Mouse (Mus musculus) c-Kit-positive CD71-positive TER-119-negative erythroid progenitor cells, embryonic 14.5 days (primary cell): Measurements from ENCODE around the gene Rprd1b.

Experiments used
- DNase-seq: peaks from one replicate; pipeline ENCODE4 v3.0.0-alpha.2; 2013; ENCODE audit warnings: low read depth

Rprd1b gene

DNA sequence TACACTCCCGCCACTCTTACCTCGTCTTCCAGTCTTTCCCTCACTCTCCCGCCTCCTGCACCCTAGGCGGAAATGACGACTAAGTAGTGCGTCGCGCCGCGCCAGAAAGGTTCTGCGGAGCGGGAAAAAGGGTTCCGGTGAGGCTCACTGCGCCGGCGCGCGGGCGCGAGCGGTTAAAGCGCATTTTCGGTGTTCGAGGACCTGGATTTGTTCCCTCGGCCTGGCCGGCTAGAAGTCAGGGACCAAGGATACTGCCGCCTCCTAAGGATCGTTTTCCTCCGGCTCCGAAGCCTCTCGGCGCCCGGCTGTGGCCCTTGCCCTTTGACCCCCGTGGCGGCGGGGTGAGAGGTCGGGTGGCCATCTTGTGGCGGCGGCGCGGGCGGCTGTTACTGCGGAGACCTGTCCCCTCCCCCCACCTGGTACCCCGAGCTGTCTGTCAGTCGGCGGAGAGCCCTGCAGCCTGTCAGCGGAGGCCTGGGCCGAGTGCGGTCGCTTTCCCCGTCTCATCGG, at the start of gene Rprd1b, which contains the start of gene Tti1:
TSS of gene Rprd1b (plus strand) at position 144 of the 510 bp plus-strand sequence.
TSS of gene Tti1 (minus strand) at position 80 of the 510 bp plus-strand sequence.
- peak; percentile 90 for DNase-seq

DNA sequence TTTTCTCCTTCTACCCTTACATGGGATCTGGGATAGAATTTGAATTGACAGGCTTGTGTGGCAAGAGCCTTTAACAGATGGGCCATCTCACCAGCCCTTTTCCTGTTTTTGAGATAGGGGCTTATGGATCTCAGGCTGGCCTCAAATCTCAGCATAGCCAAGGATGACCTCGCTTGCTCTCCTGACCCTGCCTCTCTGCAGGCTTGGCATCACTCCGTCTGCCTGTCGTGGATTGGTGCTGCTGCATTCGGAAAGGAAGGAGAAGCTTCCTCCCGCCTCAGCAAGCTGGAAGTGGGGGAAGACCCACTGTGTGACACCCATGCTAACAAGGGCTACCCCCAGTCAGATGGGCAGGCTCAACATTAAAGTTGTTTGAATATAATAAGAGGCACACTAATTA, 49.1 kb upstream of the Rprd1b start:
- DNase-seq, result no peak

DNA sequence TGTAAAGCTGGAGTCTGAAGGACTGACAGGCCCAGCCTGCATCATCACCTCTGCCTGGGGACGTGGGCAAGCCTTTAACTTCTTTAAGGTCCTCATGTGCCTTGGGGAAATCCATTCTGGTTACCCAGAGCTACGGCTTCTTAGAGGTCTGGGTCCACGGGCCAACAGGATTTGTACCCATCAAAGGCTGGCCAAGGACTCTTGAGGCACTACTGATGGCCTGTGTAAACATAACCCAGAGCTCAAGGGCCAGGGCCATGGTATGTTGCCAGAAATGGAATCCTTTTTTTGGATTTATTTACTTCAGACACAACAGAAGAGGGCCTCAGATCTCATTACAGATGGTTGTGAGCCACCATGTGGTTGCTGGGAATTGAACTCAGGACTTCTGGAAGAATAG, 45.6 kb upstream of the Rprd1b start:
- DNase-seq, result no peak

DNA sequence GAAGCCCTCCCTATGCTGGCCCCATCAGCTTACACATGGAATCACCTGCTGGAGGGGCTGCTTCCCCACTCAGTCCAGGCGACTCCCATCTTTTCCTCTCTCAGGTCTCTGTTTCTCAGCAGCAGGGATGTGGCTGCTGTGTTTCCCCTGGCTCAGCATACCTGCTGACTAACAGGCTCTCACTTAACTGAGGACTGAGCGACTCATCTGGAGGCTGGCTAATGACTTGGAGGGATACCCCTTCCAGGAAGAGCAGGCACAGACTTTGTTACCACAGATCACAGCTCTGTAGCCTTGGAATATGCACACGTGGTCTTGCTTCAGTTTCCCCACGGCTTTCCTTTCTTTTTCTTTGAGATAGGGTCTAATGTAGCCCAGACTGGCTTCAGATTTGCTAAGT, 45.0 kb upstream of the Rprd1b start:
- DNase-seq, result no peak

DNA sequence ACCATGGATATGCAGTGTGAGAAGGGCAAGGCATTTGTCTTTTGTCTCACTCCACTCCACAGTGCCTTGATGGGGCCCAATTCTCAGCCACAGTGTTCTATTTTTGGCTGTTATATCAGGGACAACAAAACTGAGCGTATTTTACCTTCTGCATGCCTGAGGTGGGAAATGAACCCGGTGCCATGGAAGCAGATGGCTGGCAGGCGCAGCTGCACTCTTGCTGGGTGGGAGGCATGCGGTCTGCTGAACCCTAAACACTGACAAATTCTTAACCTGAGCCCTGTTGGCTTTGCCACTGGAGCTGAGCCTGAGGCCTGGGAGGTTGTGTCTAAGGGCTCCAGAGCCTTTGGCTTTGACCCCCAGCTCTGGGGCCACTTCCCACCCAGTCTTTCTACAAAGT, 42.7 kb upstream of the Rprd1b start:
- DNase-seq, result no peak

DNA sequence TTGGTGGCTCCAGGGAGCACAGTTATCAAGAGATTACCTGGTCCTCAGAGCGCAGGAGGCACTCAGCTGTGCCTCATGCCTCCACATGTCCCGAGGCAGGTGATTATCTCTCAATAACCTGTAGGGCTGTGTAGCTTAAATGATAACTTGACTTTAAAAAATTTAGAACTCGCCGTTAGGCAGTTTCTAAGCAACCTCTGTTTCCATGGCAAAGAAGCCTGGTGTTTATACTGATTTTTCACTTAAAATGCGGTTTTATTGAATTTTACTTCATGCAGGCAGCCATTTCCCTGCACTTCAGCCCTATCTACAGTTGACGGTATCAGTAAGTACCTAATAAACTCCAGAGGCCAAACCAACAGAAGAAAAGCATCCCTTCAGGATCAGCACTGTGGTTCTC, 42.1 kb upstream of the Rprd1b start:
- no peak for DNase-seq

DNA sequence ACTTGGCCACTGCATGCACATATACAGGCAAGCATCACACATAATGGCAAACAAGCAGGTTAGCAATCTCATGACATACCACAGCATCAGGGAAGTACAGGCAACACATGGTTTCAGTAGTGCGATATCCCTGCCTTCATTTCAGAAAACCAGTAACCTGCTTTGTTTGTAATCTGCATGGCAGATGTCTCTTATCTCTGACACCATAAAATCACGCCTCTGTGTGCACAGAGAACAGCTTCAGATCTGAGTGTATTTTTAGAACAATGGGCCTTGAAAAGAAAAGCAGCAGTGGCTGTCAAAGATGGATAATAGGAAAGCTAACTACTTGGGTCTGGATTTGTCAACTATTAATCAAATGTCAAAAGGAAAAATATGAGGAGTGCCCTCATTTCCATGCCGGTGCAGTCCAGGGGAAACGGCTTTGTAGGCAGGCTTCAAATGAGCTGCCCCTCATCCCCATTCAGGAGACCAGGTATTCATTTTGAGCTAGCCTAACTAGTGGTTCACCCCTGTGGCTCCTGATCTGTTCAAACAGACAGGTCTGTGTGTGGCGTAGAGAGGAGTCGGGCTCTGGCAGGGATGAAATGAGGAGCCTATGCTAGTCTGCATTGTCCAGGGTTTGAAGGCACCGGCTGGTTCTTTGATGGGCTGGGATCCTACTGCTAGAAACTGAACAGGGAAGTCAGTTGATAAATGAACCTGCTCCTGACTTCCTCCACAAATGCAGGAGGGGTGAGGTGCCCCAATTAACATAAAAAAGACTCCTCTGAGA, 39.7 kb upstream of the Rprd1b start:
- DNase-seq, result no peak

DNA sequence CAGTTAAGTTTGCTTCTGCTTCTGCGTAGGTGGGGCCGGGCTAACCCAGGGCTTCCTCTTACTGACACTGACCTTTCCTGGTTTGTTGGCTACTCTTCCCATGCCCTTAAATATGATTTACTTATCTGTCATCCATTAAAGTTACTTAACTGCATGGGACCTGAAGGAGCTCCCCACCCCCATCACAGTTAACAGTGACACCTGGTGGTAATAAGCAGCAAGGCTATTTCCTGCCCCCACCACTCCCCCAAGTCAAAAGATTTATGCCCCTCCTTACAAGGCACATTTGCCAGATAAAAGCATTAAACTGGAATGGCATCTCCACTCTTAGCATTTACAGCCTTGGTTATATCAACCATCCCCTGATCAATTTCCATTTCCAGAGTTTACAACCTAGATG, 38.4 kb upstream of the Rprd1b start:
- DNase-seq, result no peak

DNA sequence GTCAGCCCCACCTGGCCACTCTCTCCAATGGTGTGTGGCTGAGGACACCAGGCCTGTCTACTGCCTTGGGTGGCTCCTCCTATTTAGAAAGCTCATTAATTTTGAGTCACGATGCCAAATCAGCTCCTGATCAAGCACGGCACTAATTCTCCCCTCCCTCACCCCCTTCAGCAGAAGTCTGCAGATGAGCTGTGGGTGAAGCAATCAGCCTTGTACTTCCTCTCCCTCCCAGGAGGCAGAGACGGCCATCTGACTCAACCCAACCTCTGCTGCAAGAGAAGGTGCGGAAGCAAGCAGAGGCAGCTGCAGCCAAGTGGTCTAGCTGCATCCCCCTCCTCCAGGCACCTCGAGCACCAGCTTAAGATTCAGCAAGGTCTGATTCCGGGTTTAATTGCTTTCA, 37.3 kb upstream of the Rprd1b start:
- no peak for DNase-seq

DNA sequence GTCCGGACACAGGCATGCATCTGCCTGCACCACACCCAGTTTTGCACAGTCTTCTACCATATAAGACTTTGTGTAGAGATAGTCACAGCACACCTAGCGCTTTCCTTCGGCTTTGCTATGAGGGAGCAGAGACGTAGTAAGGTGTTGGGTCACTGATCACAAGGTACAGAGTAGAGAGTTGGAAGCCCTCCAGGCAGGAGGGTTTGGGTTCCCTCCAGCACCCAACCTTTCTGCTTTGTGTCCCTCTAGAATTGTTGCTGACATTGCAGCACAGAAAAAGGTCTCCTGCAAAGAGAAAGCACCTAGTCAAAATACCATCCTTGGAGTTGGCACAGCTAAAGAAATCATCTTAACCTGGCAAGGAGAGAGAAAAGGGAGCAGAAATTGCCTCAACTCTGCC, 35.8 kb upstream of the Rprd1b start:
- DNase-seq, result no peak

DNA sequence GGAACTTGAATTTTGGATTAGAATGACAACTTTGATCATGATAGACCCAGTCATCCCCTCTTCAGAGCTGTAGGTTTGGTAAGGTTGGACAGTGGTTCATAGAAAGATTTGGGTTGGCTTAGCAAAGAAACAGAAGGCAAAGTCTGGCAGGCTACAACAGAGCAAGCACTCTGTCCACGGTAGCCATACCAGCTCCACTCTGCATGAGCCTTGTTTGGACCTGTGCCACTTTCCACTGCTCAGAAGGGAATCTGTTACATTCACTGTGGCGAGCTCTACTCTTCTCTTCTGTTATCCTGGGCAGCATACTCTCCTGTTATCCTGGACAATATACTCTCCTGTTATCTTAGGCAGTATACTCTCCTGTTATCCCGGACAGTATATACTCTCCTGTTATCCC, 29.5 kb upstream of the Rprd1b start:
- DNase-seq, result no peak

DNA sequence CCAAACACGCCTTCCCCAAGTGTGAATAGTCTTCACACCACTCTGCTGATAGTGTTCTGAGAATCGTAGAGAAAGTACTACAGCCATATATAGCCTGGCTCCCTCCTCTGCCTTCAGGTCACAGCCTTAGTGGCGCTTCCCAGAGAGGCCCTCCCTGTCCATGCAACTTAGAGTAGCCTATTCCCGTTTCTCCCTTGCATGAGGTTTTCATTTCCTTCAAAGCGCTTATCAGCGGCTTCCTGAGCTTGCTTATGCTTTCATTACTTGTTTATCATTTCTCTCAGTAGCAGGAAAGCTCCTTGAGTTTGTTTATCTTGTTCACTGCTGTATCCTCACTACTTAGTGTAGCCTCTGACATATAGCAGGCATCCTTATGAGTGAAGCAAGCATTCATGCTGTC, 23.7 kb upstream of the Rprd1b start:
- DNase-seq, result no peak

DNA sequence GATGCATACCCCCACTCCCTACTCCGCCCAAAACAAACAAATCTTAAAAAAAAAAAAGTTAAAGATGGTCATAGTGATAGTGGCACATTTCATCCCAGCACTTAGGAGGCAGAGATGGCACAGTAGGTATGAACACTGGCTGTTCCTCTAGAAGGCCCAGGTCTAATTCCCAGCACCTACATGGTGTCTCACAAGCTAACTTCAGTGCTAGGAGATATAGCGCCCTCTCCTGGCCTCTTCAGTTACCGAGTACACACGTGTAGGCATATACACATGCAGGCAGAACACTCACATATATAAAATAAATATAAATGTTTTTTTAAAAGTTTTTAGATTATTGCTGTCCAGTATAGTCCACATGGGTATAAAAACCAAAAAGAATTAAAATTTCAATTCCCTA, 22.7 kb upstream of the Rprd1b start:
- DNase-seq, result no peak

DNA sequence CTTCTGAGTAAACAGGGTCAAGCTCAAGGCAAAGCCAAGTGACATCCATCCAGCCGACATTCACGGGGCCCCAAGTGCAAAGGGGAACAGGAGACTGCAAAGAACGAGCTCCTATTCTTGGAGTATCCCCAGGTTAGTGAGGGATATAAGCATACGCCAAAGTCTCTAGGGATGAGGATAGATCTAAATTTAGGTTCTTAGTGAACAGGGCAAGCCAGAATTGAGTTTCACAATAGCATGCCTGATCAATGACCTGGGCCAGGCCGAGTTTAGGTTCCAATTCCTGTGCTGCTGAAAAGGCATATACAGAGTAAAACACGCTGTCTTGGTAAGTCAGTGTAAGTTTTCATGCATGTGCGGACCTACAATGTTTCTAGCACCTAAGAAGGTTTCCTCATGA, 18.9 kb upstream of the Rprd1b start:
- no peak for DNase-seq

DNA sequence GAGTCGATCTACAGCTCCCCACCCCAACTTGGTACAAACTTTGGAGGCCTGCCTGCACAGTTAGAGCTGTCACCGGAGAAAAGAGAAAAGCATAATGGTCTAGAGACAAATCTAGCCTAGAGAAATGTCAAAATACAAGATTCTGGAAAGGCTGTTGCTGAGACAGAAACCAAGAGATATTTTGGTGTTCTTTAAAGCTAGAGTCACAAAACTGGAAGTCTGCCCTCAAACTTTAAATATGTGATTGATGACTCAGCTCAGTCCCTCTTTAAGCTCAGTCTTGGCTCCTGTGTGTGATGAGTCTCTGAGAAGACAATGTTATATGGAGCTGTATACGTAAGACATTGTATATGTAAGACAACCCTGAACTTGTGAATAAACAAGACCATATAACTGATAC, 15.7 kb upstream of the Rprd1b start:
- no peak for DNase-seq

DNA sequence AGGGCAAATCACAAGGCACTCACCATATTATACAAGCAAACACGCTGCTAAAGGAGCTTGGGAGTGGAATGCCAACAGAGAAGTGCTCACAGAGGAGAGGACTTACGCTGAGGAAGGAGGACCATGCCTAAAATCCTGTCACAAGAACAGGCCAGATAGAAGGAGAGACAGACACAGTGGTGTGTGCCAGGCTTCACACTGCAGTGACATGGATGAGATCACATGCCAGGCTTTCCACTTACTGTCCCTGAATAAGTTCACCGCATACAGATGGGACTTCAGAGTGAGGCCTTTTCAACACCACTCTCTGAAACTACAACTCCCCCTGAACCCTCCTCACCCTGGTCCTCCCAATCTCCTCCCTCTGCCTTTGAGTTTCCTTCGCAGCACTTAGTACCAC, 11.0 kb upstream of the Rprd1b start:
- DNase-seq, result no peak

DNA sequence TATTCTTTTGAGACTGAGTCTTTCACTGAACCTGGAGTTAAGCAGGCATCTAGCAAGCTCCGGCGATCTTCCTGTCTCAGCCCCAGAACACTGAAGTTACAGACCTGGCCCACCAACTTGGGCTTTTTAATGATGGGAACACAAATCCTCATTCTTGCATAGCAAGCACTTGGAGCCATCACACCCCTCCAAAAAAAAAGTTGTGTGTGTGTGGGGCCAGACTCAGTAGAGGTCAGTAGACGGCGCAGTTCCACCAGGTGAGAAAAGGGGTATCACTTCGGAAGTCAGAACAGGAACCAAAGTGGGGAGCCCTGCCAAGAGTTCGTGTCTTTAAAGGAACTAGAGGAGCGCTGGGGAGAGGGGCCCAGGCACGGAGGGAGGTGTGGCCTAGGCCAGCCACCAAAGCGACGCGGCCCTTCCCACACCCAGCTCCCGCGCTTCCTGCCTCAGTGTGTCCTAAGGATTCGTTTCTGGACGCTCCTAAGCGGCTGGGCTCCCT, 393 bp upstream of the Rprd1b start:
- DNase-seq, result no peak

DNA sequence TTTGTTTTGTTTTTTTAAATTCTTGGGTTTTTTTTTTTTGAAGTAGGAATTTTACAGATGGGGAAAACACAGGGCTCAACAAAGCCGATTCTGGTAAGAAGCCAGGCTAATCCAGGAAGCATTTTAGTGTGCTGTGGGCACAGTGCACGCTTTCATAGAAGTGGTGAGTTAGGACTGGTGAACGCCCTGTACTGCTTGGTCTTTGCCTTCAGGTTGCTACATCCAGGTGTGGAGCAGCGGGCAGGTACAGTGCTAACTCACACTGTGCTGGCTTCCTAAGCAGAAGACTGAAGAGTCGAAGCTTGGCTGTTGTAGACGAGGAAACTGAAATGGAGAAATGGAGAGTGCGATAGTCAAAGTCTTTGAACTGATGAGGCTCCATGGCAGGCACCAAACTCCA, 1.7 kb downstream of the Rprd1b start:
- no peak for DNase-seq

DNA sequence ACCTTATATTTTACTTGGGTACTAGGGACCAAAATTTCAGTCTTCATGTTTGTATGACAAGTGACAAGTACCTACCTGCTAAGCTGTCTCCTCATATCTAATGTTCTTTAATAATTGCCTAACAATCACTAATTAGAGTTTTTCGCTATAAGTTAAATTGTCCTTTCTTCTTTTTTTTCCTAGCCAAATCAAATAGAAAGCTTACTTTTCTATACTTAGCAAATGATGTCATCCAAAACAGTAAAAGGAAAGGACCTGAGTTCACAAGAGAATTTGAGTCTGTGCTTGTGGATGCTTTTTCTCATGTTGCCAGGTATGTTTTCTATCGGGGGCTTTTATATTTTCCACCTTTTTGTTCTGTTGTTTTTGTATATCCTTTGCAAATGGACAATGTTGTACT, 7.5 kb downstream of the Rprd1b start:
- DNase-seq, result no peak

DNA sequence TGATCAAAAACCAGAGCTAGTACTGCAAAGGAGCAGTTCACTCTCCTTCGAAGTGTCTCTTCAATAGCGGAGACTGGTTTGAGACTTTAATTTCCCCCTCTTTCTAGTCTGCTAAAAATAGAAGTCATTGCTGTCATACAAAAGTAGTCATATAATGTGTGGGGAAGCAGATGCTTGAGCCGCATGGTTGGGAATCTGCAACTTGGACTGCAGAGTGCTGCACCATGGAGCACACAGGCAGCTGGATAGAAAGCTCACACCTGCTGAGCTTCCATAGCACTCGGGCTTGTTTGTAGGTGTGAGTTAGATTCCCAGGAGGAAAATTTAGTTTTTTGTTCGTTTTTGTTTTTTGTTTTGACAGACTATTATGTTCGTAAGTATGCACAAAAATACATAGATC, 8.1 kb downstream of the Rprd1b start:
- no peak for DNase-seq

DNA sequence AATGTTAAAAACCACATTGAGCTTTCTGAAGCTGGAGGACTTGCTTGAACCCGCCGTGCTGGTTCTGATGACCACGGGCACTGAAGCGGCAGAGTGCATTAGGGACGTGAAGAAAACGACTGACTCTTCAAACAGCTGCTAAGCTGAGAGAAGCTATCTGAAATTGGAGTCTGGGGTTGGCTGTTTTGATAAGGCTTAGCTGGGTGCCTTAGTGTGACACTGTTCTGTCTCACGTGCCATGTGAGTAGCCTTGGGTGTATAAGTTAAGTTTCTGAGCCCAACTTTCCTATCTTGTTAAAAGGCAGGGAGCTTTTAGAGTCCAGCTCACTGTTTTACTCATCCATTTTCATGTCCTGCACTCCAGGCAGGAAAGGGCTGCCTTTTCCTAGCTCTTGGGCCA, 8.7 kb downstream of the Rprd1b start:
- no peak for DNase-seq

DNA sequence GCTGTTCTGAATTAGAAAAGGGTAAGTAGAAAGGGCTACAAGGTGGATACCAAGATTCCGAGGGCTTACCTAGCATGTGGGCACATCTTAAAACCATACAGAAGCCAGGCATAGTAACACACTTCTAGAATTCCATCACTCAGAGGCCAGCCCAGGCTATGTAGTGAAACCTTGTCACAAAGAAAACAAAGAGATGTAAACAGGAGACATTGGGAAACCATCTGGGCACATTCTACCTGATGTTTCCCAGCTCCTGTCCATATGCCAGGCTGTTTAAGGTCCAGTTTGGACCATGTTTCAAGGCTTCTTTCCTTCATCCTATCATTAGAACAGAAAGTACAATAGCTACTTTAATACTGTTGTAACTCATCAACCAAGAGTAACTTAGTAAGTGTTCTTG, 9.3 kb downstream of the Rprd1b start:
- DNase-seq, result no peak

DNA sequence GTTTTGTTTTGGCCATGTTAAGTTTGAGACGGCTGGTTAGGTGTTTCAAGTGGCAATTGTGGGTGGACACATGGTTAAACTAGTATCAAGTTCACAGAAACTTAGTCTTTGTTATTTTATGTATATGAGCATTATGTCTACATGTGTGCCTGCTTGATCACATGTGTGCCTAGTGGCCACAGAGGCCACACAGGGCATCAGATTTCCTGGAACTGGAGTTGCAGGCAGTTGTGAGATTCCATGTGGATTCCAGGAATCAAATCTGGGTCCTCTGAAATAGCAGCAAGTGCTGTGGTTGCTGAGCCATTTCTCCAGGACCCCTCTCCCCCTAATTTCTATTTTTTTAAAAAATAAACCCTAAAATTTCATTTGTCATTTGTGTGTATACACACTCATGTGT, 11.4 kb downstream of the Rprd1b start:
- no peak for DNase-seq

DNA sequence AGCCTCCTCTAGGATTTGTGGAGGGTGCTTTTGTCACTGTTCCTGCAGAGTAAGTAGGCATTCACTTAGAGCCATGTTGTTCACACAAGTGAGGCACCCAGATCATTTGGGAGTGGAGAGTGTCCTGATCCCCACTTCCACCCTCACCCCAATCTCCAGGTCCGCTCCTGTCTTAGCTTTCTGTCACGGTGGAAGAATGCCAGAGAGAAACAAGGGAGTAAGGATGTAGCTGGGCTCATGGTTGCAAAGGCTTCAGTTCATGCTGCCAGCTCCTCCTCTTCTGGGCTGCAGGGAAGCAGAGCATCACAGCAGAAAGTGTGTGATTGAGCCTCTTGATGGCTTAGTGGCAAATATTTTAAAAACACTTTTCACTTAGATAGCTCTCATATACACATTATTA, 12.1 kb downstream of the Rprd1b start:
- no peak for DNase-seq
